Mouse (Mus musculus) kidney, embryonic 16.5 days (tissue): ENCODE measurements around the gene 1700012B09Rik. TPM values are rescaled to one million over a fixed set of nuclear protein-coding genes. Genes with fewer than 3 reads are reported as not detected.

Source experiments
- ATAC-seq: fragments of 200-750 bp; cut with Nextera tagmentation; 2 replicates; pipeline ENCODE4 v1.8.0; 2017; ENCODE audit warnings: moderate TSS enrichment; ENCODE audit not compliant: low FRiP score, low TSS enrichment
- H3K27ac ChIP-seq: fragments of 300-500 bp; sonication (generic); 2 replicates; pipeline ENCODE4 v1.5.1; 2014; ENCODE audit warnings: low read length
- H3K27me3 ChIP-seq: fragments of 300-500 bp; sonication (generic); 2 replicates; pipeline ENCODE4 v1.6.1; 2014; ENCODE audit warnings: low read length, control low read depth, mixed read lengths; ENCODE audit not compliant: insufficient read depth
- H3K36me3 ChIP-seq: fragments of 300-500 bp; sonication (generic); 2 replicates; pipeline ENCODE4 v1.6.1; 2014; ENCODE audit warnings: low read length, control low read depth, mixed read lengths; ENCODE audit not compliant: insufficient read depth
- H3K4me1 ChIP-seq: fragments of 300-500 bp; sonication (generic); 2 replicates; pipeline ENCODE4 v1.6.1; 2014; ENCODE audit warnings: low read length, control low read depth, mixed read lengths; ENCODE audit not compliant: insufficient read depth
- H3K4me2 ChIP-seq: fragments of 300-500 bp; sonication (generic); replicated peaks from 2 replicates; pipeline ENCODE4 v1.6.1; 2014; ENCODE audit warnings: low read depth, low read length
- H3K4me3 ChIP-seq: fragments of 300-500 bp; sonication (generic); 2 replicates; pipeline ENCODE4 v1.5.1; 2014; ENCODE audit warnings: mild to moderate bottlenecking, low read length
- H3K9ac ChIP-seq: fragments of 300-500 bp; sonication (generic); replicated peaks from 2 replicates; pipeline ENCODE4 v1.6.1; 2014; ENCODE audit warnings: low read length
- H3K9me3 ChIP-seq: fragments of 300-500 bp; sonication (generic); 2 replicates; pipeline ENCODE4 v1.6.1; 2016; ENCODE audit warnings: low read length, control low read depth
- WGBS: fragments of 180-500 bp; shearing (Covaris S2); extraction: QIAGEN DNeasy Blood & Tissue Kit; methylation state at CpG from one replicate; pipeline ENCODE4 v1.1.7; 2014; 5-methylcytosine and 5-hydroxymethylcytosine counted together
- polyA plus RNA-seq: library from polyadenylated mRNA; unstranded; fragments of >200 nt; fragmentation: Nextera tagmentation; extraction: Ambion mirVana; gene quantifications from 2 replicates; pipeline ENCODE4 v1.2.1, GENCODE M21; 2015

Gene 1700012B09Rik
- polyA plus RNA-seq, 1 experiment from 2014 or later = not detected

- Histone ChIP-seq H3K9me3 (no peaks in the 10 kb centered on the region), H3K4me3 (no peak overlapping the region), H3K27ac (no peak overlapping the region), H3K4me1 (peaks cover 4% of the 10 kb centered on the region; the same call in 1 of the 2 replicates), H3K27me3 (peaks cover 13% of the 10 kb centered on the region), H3K36me3 (no peaks in the 10 kb centered on the region), H3K4me2 (no peak overlapping the region), H3K9ac (no peak overlapping the region)
- WGBS = 63% methylated on average over 5 of the region's 6 CpGs
- ATAC-seq = no peak
These were observed 1.0 kb downstream of the 1700012B09Rik start for GRCm38 (mm10) chr9:14769811-14770210.

DNA sequence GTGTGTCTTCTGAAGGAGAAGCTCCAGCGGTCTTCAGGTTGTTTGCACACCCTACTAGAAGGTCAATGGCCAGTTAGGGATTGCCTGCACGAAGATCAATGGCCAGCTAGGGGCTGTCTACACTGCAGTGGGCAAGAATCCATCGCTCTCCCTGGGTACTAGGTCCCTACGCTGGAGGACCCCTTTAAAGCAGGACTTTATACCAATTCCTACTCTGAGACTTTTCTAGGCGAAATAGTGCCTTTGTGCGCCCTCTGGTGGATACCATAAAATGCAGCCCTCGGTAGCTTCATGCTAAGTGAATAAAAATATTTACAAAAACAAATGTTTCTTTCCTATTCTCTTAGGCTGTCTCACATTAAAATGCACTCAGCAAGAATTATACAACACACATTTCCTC, 6.1 kb downstream of the 1700012B09Rik start:
- H3K9me3 ChIP-seq = no peaks in the 10 kb centered on the region
- 22% methylated on average over 7 of the region's 7 CpGs for WGBS
- no peak for ATAC-seq

GRCm38 (mm10) chr9:14759261-14759660, 11.6 kb downstream of the 1700012B09Rik start:
- H3K4me3 ChIP-seq = no peak overlapping the region
- no peak overlapping the region for H3K9ac ChIP-seq
- H3K27me3 ChIP-seq = no peaks in the 10 kb centered on the region
- no peaks in the 10 kb centered on the region for H3K9me3 ChIP-seq
- no peak for ATAC-seq
- H3K4me1 ChIP-seq = no peaks in the 10 kb centered on the region
- no peak overlapping the region for H3K4me2 ChIP-seq
- H3K27ac ChIP-seq = no peak overlapping the region
- H3K36me3 ChIP-seq = no peaks in the 10 kb centered on the region

More for the DNA sequence above, 6.1 kb downstream of the 1700012B09Rik start:
- no peak overlapping the region for H3K9ac ChIP-seq
- no peak overlapping the region for H3K4me3 ChIP-seq
- no peaks in the 10 kb centered on the region for H3K4me1 ChIP-seq
- no peak overlapping the region for H3K27ac ChIP-seq
- peaks cover 3% of the 10 kb centered on the region; the same call in 1 of the 2 replicates for H3K27me3 ChIP-seq
- no peak overlapping the region for H3K4me2 ChIP-seq
- H3K36me3 ChIP-seq = no peaks in the 10 kb centered on the region

DNA sequence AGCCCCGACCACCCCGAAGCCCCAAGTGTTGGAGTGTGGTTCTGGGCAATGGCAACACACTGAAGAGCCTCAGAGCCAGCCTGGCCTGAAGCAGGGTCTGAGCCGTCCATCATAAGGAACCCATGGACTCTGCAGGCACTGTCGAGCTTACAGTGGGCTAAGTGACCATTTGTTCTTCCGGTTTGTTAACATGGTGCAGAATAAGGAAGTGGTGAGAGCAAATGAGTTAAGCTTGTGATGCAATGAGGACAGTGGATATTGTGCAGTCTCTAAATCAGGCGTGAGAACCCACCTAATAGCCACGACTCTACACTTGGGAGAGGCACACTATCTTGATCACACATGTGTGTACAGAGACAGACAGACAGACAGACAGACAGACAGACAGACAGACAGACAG, 12.2 kb downstream of the 1700012B09Rik start:
- H3K9me3 ChIP-seq = no peaks in the 10 kb centered on the region
- no peak overlapping the region for H3K4me3 ChIP-seq
- H3K4me1 ChIP-seq = no peaks in the 10 kb centered on the region
- no peak for ATAC-seq
- WGBS = 69% methylated on average over 7 of the region's 7 CpGs
- H3K4me2 ChIP-seq = no peak overlapping the region
- H3K9ac ChIP-seq = no peak overlapping the region
- no peak overlapping the region for H3K27ac ChIP-seq
- H3K36me3 ChIP-seq = no peaks in the 10 kb centered on the region
- H3K27me3 ChIP-seq = no peaks in the 10 kb centered on the region

GRCm38 (mm10) chr9:14754469-14754868, 16.4 kb downstream of the 1700012B09Rik start:
- ATAC-seq = no peak
- no peaks in the 10 kb centered on the region for H3K36me3 ChIP-seq
- H3K4me2 ChIP-seq = no peak overlapping the region
- no peak overlapping the region for H3K27ac ChIP-seq
- 82% methylated on average over 3 of the region's 3 CpGs for WGBS
- H3K9me3 ChIP-seq = no peaks in the 10 kb centered on the region
- peaks cover 8% of the 10 kb centered on the region; the same call in 1 of the 2 replicates for H3K4me1 ChIP-seq
- H3K27me3 ChIP-seq = no peaks in the 10 kb centered on the region
- no peak overlapping the region for H3K9ac ChIP-seq
- H3K4me3 ChIP-seq = no peak overlapping the region

DNA sequence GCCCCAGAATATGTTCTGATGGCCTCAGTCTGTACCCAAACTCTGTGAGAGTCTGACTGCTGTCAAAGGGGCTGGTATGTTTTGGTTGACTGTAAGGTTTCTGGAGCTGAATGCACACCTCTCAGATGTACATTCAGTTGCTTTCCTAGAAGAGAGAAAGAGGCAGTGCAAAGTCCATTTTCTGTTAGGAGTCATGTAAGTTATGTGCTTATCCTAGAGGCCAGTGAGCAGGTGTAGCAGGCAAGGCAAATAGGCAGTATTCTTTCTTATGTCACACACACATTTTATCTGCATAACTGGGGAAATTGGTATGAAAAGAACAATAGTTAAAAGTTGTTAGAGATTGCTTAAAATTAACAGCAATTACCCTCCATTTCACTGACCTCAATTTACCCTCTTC, 16.9 kb downstream of the 1700012B09Rik start:
- Histone ChIP-seq H3K4me2 (no peak overlapping the region), H3K27ac (no peak overlapping the region), H3K4me3 (no peak overlapping the region), H3K27me3 (no peaks in the 10 kb centered on the region), H3K9me3 (no peaks in the 10 kb centered on the region), H3K36me3 (no peaks in the 10 kb centered on the region), H3K9ac (no peak overlapping the region), H3K4me1 (peaks cover 8% of the 10 kb centered on the region; the same call in 1 of the 2 replicates)
- no peak for ATAC-seq

DNA sequence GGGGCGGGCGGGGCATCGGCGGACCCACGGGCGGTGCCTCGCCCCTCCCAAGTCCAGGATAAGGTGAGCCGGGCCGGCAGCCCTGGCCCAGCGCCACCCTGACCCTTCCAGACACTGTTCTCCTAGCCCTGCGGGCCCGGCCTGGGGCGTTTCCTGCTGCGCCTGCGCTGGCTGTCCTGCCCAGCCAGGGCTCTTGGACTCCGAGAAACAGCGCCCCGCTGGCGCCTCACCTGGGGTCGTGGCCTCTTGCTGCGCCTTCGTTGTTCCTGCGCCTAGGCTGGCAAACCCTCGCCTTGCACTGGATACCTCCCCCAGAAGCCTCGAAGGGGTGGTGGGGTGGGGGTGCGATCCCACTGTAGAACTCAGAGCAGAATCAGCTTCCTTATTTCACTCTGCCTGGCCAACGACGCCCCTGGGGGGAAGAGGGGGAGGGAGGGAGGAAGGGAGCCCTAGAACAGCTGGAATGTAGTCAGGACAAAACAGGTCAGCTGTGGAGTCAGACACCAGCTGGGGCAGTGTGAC, 18.8 kb downstream of the 1700012B09Rik start, which contains the start of gene Fut4:
Fut4 (minus strand) TSS at position 393 of the 522 bp plus-strand sequence.
- Histone ChIP-seq H3K27ac (peak within 1 kb of the TSS; percentile 52; the same call in 1 of the 2 replicates), H3K36me3 (no peaks in the 10 kb centered on the region), H3K9ac (peak within 1 kb of the TSS; percentile 81), H3K4me2 (peak within 1 kb of the TSS; percentile 99), H3K9me3 (no peaks in the 10 kb centered on the region), H3K27me3 (no peaks in the 10 kb centered on the region), H3K4me1 (peaks cover 8% of the 10 kb centered on the region; the same call in 1 of the 2 replicates), H3K4me3 (peak within 1 kb of the TSS; percentile 60)
- peak; percentile 89 for ATAC-seq
- under 1% methylated on average over 28 of the region's 28 CpGs for WGBS

- Histone ChIP-seq H3K27me3 (no peaks in the 10 kb centered on the region), H3K4me1 (peaks cover 8% of the 10 kb centered on the region; the same call in 1 of the 2 replicates), H3K4me3 (peak overlapping the region; percentile 60), H3K36me3 (no peaks in the 10 kb centered on the region), H3K27ac (no peak overlapping the region), H3K4me2 (peak overlapping the region; percentile 99), H3K9me3 (no peaks in the 10 kb centered on the region), H3K9ac (peak overlapping the region; percentile 81)
- under 1% methylated on average over 50 of the region's 50 CpGs for WGBS
- peak; percentile 87 for ATAC-seq
These were observed 19.3 kb downstream of the 1700012B09Rik start for GRCm38 (mm10) chr9:14751503-14752000.

GRCm38 (mm10) chr9:14750901-14751502, 19.8 kb downstream of the 1700012B09Rik start:
- H3K4me3 ChIP-seq = peak overlapping the region; percentile 60
- peaks cover 8% of the 10 kb centered on the region for H3K4me1 ChIP-seq
- peak overlapping the region; percentile 99 for H3K4me2 ChIP-seq
- H3K27me3 ChIP-seq = no peaks in the 10 kb centered on the region
- no peak overlapping the region for H3K27ac ChIP-seq
- 59% methylated on average over 42 of the region's 42 CpGs for WGBS
- no peaks in the 10 kb centered on the region for H3K36me3 ChIP-seq
- no peaks in the 10 kb centered on the region for H3K9me3 ChIP-seq
- peak; percentile 4 for ATAC-seq
- H3K9ac ChIP-seq = peak overlapping the region; percentile 81
